Mouse (Mus musculus): ENCODE measurements around the gene Tas1r1. TPM values are rescaled to one million over a fixed set of nuclear protein-coding genes. Genes with fewer than 3 reads are reported as not detected.

Tas1r1 gene
- total and polyA plus RNA-seq, 2 experiments from 2014 or later: 0.08 TPM; not detected in 1

GRCm38 (mm10) chr4:152083611-152084220 lies 45.3 kb upstream of the Tas1r1 start:
- DNase-seq (ENCODE audit: low spot score) (no peak), ATAC-seq (ENCODE audit: insufficient read depth, low read depth) (no peak)
- Histone ChIP-seq H3K9me3 (replicated peaks; ENCODE audit: control insufficient read depth, low read length) (0 out of 2 replicates have a peak, but pooled peaks cover 3% of the 10 kb centered on the region), H3K36me3 (replicated peaks; ENCODE audit: control insufficient read depth, insufficient read depth, low read length) (no peaks in the 10 kb centered on the region), H3K4me2 (ENCODE audit: low read depth, low read length) (no peak overlapping the region), H3K27ac (ENCODE audit: low read depth) (no peak overlapping the region), H3K4me3 (ENCODE audit: low read depth, low read length) (no peak overlapping the region), H3K4me1 (ENCODE audit: control insufficient read depth, insufficient read depth) (peaks cover 18% of the 10 kb centered on the region), H3K27me3 (ENCODE audit: control insufficient read depth, insufficient read depth, low read length) (0 out of 2 replicates have a peak, but pooled peaks cover 4% of the 10 kb centered on the region), H3K9ac (replicated peaks; ENCODE audit: low read depth, low read length) (no peak overlapping the region)
- TF ChIP-seq EP300 (IDR thresholded peaks at IDR 0.05; ENCODE audit: low read depth) (no peak), CTCF (IDR thresholded peaks at IDR 0.05; ENCODE audit: low read depth) (no peak)
- WGBS: 66% methylated on average over 7 of the region's 7 CpGs

- Histone ChIP-seq H3K9me3 (replicated peaks; ENCODE audit: control insufficient read depth, low read length) (no peaks in the 10 kb centered on the region), H3K4me3 (ENCODE audit: low read depth, low read length) (no peak overlapping the region), H3K36me3 (replicated peaks; ENCODE audit: control insufficient read depth, insufficient read depth, low read length) (no peaks in the 10 kb centered on the region), H3K4me2 (ENCODE audit: low read depth, low read length) (no peak overlapping the region), H3K4me1 (ENCODE audit: control insufficient read depth, insufficient read depth) (no peaks in the 10 kb centered on the region), H3K27ac (ENCODE audit: low read depth) (no peak overlapping the region), H3K9ac (replicated peaks; ENCODE audit: low read depth, low read length) (no peak overlapping the region), H3K27me3 (ENCODE audit: control insufficient read depth, insufficient read depth, low read length) (no peaks in the 10 kb centered on the region)
- DNase-seq (ENCODE audit: low spot score) (no peak), ATAC-seq (ENCODE audit: insufficient read depth, low read depth) (no peak)
- TF ChIP-seq CTCF (IDR thresholded peaks at IDR 0.05; ENCODE audit: low read depth) (no peak), EP300 (IDR thresholded peaks at IDR 0.05; ENCODE audit: low read depth) (no peak)
- WGBS: 59% methylated on average over 7 of the region's 7 CpGs
Observed at GRCm38 (mm10) chr4:152079931-152080330, 41.6 kb upstream of the Tas1r1 start.

DNA sequence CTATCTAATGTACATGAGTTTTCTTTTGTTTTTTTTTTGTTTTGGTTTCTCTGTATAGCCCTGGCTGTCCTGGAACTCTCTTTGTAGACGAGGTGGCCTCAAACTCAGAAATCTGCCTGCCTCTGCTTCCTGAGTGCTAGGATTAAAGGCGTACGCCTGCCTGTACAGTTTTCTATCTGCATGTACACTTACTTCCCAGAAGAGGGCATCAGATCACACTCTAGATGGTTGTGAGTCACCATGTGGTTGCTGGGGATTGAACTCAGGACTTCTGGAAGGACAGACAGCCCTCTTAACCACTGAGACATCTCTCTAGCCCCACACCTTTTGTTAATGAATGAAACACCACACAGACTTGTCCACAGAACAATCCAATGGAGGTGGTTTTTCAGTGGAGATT lies 40.9 kb upstream of the Tas1r1 start:
- WGBS: 86% methylated on average over 3 of the region's 3 CpGs
- no peak for TF ChIP-seq EP300 (IDR thresholded peaks at IDR 0.05; ENCODE audit: low read depth)
- TF ChIP-seq CTCF (IDR thresholded peaks at IDR 0.05; ENCODE audit: low read depth): no peak
- Histone ChIP-seq H3K36me3 (replicated peaks; ENCODE audit: control insufficient read depth, insufficient read depth, low read length) (no peaks in the 10 kb centered on the region), H3K4me1 (ENCODE audit: control insufficient read depth, insufficient read depth) (no peaks in the 10 kb centered on the region), H3K4me2 (ENCODE audit: low read depth, low read length) (no peak overlapping the region), H3K4me3 (ENCODE audit: low read depth, low read length) (no peak overlapping the region), H3K9me3 (replicated peaks; ENCODE audit: control insufficient read depth, low read length) (no peaks in the 10 kb centered on the region), H3K9ac (replicated peaks; ENCODE audit: low read depth, low read length) (no peak overlapping the region), H3K27me3 (ENCODE audit: control insufficient read depth, insufficient read depth, low read length) (no peaks in the 10 kb centered on the region), H3K27ac (ENCODE audit: low read depth) (no peak overlapping the region)
- ATAC-seq (ENCODE audit: insufficient read depth, low read depth) (no peak), DNase-seq (ENCODE audit: low spot score) (no peak)

DNA sequence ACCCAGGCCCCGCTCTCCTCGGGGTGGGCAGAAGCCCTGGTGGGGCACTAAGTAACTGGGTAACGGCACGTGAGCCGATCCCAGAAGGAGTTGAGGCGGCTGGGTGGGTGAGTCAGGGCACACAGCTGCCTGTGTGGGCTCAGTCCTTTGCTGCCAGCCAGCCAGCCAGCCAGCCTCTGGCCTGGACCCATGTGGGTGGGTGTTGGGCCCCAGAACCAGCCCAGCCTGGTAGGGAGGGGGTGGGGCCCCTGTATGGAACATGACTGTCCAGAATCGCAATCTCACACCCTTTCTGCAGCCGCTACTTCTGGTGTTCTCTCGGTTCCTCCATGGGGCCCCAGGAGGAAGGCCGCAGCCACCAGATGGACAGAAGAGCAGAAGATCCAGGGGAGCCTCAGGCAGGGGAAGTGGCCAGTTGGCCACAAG lies 39.8 kb upstream of the Tas1r1 start:
- Histone ChIP-seq H3K9ac (replicated peaks; ENCODE audit: low read depth, low read length) (no peak overlapping the region), H3K4me3 (ENCODE audit: low read depth, low read length) (no peak overlapping the region), H3K27me3 (ENCODE audit: control insufficient read depth, insufficient read depth, low read length) (no peaks in the 10 kb centered on the region), H3K9me3 (replicated peaks; ENCODE audit: control insufficient read depth, low read length) (no peaks in the 10 kb centered on the region), H3K4me2 (ENCODE audit: low read depth, low read length) (no peak overlapping the region), H3K4me1 (ENCODE audit: control insufficient read depth, insufficient read depth) (no peaks in the 10 kb centered on the region), H3K27ac (ENCODE audit: low read depth) (no peak overlapping the region), H3K36me3 (replicated peaks; ENCODE audit: control insufficient read depth, insufficient read depth, low read length) (no peaks in the 10 kb centered on the region)
- ATAC-seq (ENCODE audit: insufficient read depth, low read depth) (no peak), DNase-seq (ENCODE audit: low spot score) (no peak)
- TF ChIP-seq CTCF (IDR thresholded peaks at IDR 0.05; ENCODE audit: low read depth): no peak
- TF ChIP-seq EP300 (IDR thresholded peaks at IDR 0.05; ENCODE audit: low read depth): no peak
- 86% methylated on average over 10 of the region's 10 CpGs for WGBS

GRCm38 (mm10) chr4:152077191-152077590 lies 38.8 kb upstream of the Tas1r1 start:
- Histone ChIP-seq H3K9ac (replicated peaks; ENCODE audit: low read depth, low read length) (no peak overlapping the region), H3K4me3 (ENCODE audit: low read depth, low read length) (no peak overlapping the region), H3K27me3 (ENCODE audit: control insufficient read depth, insufficient read depth, low read length) (no peaks in the 10 kb centered on the region), H3K4me1 (ENCODE audit: control insufficient read depth, insufficient read depth) (peaks cover 7% of the 10 kb centered on the region), H3K36me3 (replicated peaks; ENCODE audit: control insufficient read depth, insufficient read depth, low read length) (no peaks in the 10 kb centered on the region), H3K9me3 (replicated peaks; ENCODE audit: control insufficient read depth, low read length) (no peaks in the 10 kb centered on the region), H3K4me2 (ENCODE audit: low read depth, low read length) (no peak overlapping the region), H3K27ac (ENCODE audit: low read depth) (no peak overlapping the region)
- no peak for DNase-seq (ENCODE audit: low spot score)
- ATAC-seq (ENCODE audit: insufficient read depth, low read depth): no peak
- no peak for TF ChIP-seq EP300 (IDR thresholded peaks at IDR 0.05; ENCODE audit: low read depth)
- TF ChIP-seq CTCF (IDR thresholded peaks at IDR 0.05; ENCODE audit: low read depth): no peak
- 80% methylated on average over 9 of the region's 9 CpGs for WGBS

GRCm38 (mm10) chr4:152074548-152074947 lies 36.2 kb upstream of the Tas1r1 start:
- peaks cover 12% of the 10 kb centered on the region for H3K4me1 ChIP-seq (ENCODE audit: control insufficient read depth, insufficient read depth)

More at GRCm38 (mm10) chr4:152074548-152074947, 36.2 kb upstream of the Tas1r1 start:
- Histone ChIP-seq H3K9me3 (replicated peaks; ENCODE audit: control insufficient read depth, low read length) (no peaks in the 10 kb centered on the region), H3K9ac (replicated peaks; ENCODE audit: low read depth, low read length) (no peak overlapping the region), H3K4me3 (ENCODE audit: low read depth, low read length) (no peak overlapping the region), H3K27me3 (ENCODE audit: control insufficient read depth, insufficient read depth, low read length) (no peaks in the 10 kb centered on the region), H3K4me2 (ENCODE audit: low read depth, low read length) (no peak overlapping the region), H3K36me3 (replicated peaks; ENCODE audit: control insufficient read depth, insufficient read depth, low read length) (no peaks in the 10 kb centered on the region), H3K27ac (ENCODE audit: low read depth) (no peak overlapping the region)
- no peak for TF ChIP-seq CTCF (IDR thresholded peaks at IDR 0.05; ENCODE audit: low read depth)
- no peak for TF ChIP-seq EP300 (IDR thresholded peaks at IDR 0.05; ENCODE audit: low read depth)
- ATAC-seq (ENCODE audit: insufficient read depth, low read depth) (no peak), DNase-seq (ENCODE audit: low spot score) (no peak)
- WGBS: 77% methylated on average over 9 of the region's 9 CpGs
